Mouse (Mus musculus) ovary, postnatal 14 days (tissue): ENCODE data around the gene Rimkla.
"Not testable (repeated sequence)": the region's sequence is repeated elsewhere in the genome, so short reads cannot be mapped to it uniquely, and the experiment has no call there.

Experiments used
- DNase-seq: peaks from one replicate; pipeline ENCODE4 v3.0.0; 2022; ENCODE audit warnings: low spot score

Gene Rimkla

GRCm38 (mm10) chr4:119492291-119492932 lies at the start of gene Rimkla:
Gene Rimkla, minus strand, starts transcription at chr4:119492628.
- DNase-seq: peak; percentile 40

- DNase-seq: no peak
Observed at GRCm38 (mm10) chr4:119540533-119540890, 48.1 kb upstream of the Rimkla start.

DNA sequence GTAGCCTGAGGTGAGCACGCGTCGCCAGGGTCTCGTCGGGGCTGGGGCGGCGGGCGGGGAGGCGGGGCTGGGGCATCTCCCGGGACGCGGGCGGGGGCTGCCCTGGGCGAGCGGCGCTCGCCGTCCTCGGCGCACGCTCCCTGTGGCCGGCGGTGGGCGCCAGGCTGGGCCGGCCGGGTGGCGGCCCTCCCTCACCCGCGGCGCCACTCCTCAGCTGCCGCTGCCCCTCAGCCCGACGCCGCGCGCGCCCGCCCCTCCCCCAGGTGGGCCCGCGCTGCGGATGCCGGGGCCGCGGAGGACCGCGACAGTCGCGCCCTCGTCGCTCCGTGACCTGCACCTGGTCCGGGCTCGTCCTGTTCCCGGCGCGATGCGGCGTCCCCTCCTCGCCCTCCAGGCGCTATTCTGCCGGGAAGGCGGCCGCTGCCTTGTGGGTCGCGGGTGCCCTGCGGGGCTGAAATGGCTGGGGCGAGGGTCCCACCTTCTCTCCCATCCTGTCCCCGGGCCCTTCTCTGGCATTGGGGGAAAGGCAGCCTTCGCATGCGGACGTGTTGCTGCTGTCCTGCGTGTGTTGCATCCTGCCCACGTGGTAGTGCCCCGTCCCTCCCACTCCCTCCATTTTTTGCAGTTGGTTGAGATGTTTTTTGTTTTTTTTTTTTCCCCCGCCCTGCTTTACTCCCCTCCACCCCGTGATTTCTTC lies 47.6 kb upstream of the Rimkla start:
- DNase-seq: peak; percentile 18

DNA sequence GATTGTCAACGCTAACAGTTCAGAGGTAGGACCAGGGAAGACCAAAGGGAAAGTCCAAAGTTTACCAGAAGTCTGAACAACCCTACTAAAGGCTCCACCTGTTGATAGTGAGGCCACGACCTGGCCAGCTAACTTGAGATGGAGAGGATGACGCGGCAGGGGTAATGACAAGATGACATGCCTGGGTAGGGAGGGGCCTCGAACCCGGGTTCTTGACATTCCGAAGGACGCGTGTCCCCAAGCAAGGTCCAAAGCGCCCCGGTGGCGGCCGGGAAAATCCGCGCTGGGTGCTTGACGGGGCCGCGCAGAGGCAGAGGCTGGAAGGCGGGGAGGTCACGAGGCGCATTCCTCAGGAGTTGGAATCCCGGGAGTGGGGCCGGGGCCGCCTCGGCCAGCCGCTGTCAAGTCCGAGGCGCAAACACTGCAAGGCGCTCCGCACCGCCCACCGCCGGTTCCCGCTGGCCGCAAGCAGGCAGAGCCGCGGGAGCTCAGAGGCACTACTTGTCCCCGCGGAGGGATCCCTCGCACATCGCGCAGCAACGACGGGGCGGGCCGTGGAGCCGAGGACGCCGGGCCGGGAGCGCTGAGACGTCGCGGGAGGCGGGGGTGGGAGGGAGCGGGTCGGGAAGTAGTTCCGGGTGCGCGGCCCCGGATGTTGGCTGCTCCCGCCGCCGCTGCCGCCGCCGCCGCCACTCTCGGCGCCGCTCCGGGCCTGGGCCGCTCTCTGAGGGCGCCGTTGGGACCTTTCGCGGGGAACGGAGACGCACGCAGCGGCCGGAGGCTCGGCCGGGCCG lies 46.8 kb upstream of the Rimkla start, which contains the start of gene Frg2f1:
Gene Frg2f1 (minus strand): TSS at position 499 of the 794 bp plus-strand sequence.
- DNase-seq: peak; percentile 95

DNA sequence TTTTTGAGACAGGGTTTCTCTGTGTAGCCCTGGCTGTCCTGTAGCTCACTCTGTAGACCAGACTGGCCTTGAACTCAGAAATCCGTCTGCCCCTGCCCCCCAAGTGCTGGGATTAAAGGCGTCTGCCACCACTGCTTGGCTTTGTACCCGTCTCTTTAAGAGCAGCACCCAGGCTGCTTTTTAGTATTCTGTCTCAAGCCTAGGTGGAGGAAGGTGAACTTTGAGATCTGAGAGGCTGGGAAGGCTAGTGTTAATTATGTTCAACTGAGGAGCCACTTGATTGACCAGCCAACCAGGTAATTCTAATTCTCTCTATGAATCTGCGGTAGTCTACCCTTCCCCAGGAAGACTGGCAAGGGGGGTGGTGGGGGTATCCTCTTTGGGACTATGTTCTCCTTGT lies 45.0 kb upstream of the Rimkla start:
- no peak for DNase-seq

DNA sequence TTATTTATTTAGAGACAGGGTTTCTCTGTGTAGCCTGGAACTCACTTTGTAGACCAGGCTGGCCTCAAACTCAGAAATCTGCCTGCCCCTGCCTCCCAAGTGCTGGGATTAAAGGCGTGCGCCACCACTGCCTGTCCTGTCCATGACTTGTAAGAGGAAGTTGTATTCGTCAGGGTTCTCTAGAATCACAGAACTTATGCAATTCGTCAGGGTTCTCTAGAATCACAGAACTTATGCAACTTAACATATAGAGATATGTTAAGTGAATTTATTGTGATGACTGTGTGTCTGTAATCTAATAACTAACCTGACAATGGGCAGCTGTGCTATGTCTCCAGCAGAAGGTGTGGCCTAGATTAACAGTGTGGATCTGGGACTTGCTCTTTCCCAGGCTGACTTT lies 44.2 kb upstream of the Rimkla start, which contains the start of gene Foxj3:
Gene Foxj3 (plus strand): TSS at position 390 of the 400 bp plus-strand sequence.
- not testable (repeated sequence) for DNase-seq

DNA sequence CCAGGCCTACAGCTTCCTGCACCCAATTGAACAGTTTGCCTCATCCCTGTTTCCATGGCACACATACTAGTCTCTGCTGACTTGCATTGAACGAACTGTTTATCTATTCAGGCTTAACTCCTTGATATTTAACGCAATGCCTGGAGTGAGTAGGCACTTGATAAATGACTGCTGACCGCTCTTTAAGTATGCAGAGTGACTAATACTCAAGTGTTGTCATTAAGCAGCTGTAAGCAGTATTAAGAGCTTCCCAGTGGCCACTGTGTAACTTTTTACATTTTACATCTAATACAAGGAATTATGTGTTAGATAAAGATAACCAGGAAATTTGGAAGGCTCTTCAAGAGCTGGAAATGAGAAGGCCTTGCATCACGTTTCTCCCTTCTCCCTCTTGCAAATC lies 42.7 kb upstream of the Rimkla start:
- no peak for DNase-seq

DNA sequence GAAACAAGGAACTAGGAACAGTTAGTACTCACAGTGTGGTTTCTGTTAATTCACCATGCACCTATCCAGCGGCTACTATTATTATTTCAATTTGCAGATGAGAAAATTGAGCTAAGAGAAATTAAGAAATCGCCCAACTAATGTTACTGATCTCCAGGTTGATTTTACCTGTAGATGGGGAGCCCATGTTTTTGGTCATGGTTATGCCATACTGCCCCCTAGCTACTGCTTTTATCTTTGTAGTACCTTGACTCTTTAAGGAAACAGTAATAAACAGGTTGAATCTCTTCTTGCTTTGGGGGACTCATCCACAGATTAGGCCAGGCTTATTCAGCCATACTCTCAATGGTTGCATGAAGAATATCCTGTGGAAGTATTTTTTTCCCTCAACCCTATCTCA lies 39.4 kb upstream of the Rimkla start:
- DNase-seq: no peak

DNA sequence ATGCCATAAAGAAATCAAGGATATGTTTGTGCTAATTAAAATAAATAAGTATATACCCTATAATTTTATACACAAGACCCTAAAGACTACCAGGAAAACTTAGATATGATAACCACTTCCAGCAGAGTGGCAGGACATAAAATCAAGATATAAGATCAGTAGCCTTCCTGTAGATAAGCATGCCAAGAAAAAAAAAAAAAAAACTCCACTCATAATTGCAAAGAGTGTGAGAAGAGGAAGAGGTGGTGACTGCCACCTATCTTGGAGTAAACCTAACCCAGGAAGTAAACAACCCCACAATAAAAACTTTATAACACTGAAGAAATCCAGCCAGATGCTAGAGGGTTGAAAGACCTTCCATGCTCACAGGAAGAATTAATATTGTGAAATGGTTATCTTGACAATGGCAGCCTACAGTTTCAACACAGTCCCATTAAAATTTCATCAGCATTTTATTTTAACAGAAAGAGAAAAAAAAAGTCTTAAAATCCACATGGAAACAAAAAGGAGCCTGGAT lies 34.0 kb upstream of the Rimkla start:
- no peak for DNase-seq

- DNase-seq: no peak
Observed at GRCm38 (mm10) chr4:119524466-119524865, 32.0 kb upstream of the Rimkla start.

DNA sequence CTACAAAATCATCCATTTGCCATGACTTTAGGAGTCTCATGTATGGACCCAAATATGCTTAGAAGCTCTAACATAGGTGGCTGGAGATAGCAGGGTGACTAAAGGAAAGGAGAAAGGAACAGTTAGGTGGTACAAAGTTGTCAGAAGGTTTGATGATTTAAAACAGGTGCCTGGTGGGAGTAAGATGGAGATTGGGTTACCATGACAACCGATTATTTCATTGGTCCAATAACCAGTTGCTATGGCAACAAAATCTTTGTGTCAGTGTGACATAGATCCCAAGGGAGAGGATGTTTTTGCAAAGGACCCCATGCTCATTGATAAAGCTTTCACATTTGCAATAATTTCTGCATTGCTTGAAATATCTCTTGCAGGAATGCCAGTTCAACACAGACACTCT lies 31.6 kb upstream of the Rimkla start:
- no peak for DNase-seq

- DNase-seq: no peak
Observed at GRCm38 (mm10) chr4:119523575-119523974, 31.1 kb upstream of the Rimkla start.

DNA sequence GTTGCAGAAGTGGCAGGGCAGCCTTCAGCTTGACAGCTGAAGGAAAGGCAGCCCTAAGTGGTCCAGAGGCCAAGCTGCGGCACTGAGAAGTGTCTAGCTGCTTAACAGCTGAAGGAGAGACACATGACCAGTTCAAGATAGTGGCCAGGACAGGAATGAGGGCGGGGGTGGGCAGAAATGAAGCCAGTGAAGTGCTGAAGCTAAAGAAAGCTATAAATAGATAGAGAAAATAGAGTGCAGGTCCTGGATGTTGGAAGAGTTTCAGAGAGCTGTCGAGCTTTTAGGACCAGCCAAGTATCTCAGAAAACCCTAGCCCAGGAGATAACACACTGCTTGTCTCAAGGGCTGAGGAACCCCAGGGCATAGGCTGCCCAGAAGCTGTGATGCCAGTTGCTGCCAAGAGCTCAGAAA lies 20.3 kb upstream of the Rimkla start:
- no peak for DNase-seq

DNA sequence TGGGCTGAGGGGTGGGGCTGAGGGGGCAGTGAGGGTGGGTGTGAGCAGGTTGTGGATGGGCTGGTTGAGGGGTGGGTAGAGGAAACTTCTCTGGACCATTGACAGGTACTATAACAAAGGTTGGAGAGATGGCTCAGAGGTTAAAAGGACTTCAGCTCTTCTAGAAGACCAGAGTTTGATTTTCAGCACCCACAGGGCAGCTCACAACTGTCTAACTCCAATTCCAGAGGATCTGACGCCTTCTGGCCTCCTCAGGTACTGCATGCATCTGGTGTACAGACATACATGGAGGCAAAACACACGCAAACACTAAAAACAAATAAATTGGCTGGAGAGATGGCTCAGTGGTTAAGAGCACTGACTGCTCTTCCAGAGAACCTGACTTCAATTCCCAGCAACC lies 19.2 kb upstream of the Rimkla start:
- DNase-seq: no peak

GRCm38 (mm10) chr4:119498319-119498848 lies 6.0 kb upstream of the Rimkla start:
- DNase-seq: no peak

GRCm38 (mm10) chr4:119492933-119493327 lies 502 bp upstream of the Rimkla start:
- no peak for DNase-seq

GRCm38 (mm10) chr4:119490806-119491205 lies 1.6 kb downstream of the Rimkla start:
- DNase-seq: no peak

- no peak for DNase-seq
Observed at GRCm38 (mm10) chr4:119489666-119490065, 2.8 kb downstream of the Rimkla start.

DNA sequence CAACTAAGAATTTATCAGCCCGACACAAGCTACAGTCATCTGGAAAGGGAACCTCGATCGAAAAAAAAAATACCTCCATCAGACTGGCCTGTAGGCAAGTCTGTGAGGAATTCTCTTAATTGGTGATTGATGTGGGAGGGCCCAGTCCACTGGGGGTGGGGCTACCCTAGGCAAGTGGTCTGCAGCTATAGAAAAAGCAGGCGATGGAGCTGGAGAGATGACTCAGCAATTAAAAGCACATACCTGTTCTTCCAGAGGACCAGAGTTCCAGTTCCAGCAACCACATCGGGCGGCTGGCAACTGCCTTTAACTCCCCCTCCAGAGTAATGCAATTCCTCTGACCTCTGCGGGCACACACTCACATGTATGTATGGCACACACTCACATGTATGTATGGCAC lies 7.5 kb downstream of the Rimkla start:
- DNase-seq: no peak

DNA sequence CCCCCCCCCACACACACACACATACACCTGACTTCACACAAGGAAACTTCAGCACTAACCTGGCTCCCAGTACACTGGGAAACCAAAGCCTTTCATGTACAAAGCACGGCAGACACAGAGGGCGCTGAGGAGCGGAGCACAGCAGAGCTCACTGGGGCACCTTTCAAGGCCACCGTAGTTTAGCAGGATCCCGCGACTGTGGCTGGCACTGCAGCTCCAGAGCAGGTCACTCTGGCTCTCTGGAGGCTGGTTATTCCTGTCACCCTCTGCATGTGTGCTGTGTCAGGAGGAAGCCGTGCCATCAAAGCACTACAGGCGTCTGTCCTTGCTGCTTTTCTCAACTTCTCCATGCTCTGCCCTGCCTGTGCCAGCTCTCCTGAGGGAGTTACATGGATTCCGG lies 9.4 kb downstream of the Rimkla start:
- no peak for DNase-seq

DNA sequence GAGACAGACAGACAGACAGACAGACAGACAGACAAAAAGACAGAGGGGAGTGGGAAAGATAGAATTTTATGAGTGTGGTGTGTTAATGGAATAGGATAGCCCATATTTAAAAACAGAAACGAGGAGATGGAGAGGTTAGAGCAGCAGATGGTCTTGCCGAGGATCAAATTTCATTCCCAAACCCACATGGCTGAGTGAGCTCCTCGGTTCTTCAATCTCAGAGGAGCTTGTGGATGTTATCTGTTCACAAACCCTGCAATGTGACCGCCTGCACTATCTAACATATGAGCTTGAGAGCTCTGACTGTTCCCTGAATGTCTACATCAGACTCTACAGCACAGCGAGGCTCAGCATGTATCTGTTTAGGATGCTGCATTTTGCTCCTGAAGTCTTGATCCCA lies 19.3 kb downstream of the Rimkla start:
- no peak for DNase-seq

- DNase-seq: no peak
Observed at GRCm38 (mm10) chr4:119472545-119472944, 19.9 kb downstream of the Rimkla start.
